Mouse (Mus musculus): ENCODE data around the gene Krtap17-1.

DNA sequence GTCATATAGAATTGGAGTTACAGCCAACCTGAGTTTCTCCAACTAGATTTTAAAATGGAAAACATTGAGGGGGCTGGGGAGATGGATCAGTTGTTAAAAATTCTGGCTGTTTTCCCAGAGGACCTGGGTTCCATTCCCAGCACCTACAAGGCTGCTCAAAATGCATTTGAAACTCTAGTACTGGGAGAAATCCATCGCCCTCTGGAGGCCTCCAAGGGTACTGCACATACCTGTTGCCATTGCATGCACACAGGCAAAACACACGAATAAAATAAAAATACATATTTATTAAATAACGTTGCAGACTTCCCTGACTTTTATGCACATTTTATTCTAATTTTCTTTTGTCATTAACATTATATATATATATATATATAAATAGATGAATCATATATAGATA is 12.8 kb upstream of the Krtap17-1 start:
- TF ChIP-seq CTCF (IDR thresholded peaks at IDR 0.05; ENCODE audit: low read depth): peak; percentile 27; the same call in 1 of the 2 replicates
- no peak for TF ChIP-seq EP300 (IDR thresholded peaks at IDR 0.05; ENCODE audit: low read depth)
